Mouse (Mus musculus) effector memory CD4-positive, alpha-beta T cell, adult 7 months (primary cell): ENCODE measurements around the gene Fut8. TPM values are rescaled to one million over a fixed set of nuclear protein-coding genes. Genes with fewer than 3 reads are reported as not detected.

Experiments
- polyA plus RNA-seq: library from polyadenylated mRNA; unstranded; fragments of 100-300 nt; shearing (Covaris generic); gene quantifications from one replicate; pipeline ENCODE4 v1.2.1, GENCODE M21; 2017

Fut8 gene
- 50.5 TPM for polyA plus RNA-seq

DNA sequence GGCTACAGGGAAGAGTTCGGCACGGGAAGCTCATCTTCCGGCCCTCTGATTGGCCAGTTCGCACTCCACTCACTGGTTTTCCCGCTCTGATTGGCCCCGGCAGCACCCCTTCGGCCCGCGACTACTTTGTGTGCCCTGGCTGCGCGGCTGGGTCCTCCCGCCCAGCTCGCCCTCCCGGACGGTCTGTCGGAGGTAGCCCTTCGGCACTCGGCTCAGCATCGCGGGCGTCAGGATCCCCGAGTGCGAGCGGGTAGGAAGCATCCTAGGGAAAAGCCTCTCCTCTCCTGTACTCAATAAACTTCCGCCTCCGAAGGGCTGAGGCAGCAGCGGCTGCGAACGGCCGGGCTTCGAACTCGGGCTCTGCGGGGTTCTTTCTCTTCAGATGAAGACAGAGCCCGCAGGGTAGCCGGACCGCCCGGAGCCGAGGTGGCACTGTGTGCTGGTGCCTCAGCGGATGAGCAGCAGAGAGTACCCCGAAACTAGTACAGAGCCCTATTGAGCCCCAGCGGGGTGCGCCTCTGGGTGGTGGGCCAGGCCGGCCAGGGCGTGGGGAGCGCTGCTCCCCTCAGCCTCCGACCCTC lies at the start of gene Fut8:
Fut8 (plus strand) TSS at position 176 of the 581 bp plus-strand sequence.

